Mouse (Mus musculus): ENCODE measurements around the gene Tnnt3. TPM values are rescaled to one million over a fixed set of nuclear protein-coding genes. Genes with fewer than 3 reads are reported as not detected.

Gene Tnnt3
- 12,415 and 13,066 TPM in 2 replicates for polyA plus RNA-seq (2015; fragmentation: Nextera tagmentation; extraction: Ambion mirVana)

GRCm38 (mm10) chr7:142498575-142498974 lies at the start of gene Tnnt3:
Gene Tnnt3, plus strand, starts transcription at chr7:142498836.

GRCm38 (mm10) chr7:142460636-142461077 lies 38.0 kb upstream of the Tnnt3 start, which contains the start of gene Lsp1:
Gene Lsp1, plus strand, starts transcription at chr7:142460809.

GRCm38 (mm10) chr7:142532671-142533058 lies 34.0 kb downstream of the Tnnt3 start, which contains the start of gene Mrpl23:
Gene Mrpl23, plus strand, starts transcription at chr7:142532686.

Other genes with a start within 250 kb of the Tnnt3 start
- gene Gm2431, start 240.5 kb upstream of the Tnnt3 start, polyA plus RNA-seq (2015; fragmentation: Nextera tagmentation; extraction: Ambion mirVana), result not detected in 2 replicates
- gene Gm4559, start 224.5 kb upstream of the Tnnt3 start, polyA plus RNA-seq (2015; fragmentation: Nextera tagmentation; extraction: Ambion mirVana), result not detected in 2 replicates
- gene Krtap5-1, start 201.7 kb upstream of the Tnnt3 start, polyA plus RNA-seq (2015; fragmentation: Nextera tagmentation; extraction: Ambion mirVana), result not detected in 2 replicates
- not detected in 2 replicates for gene Krtap5-4, start 195.3 kb upstream of the Tnnt3 start, polyA plus RNA-seq (2015; fragmentation: Nextera tagmentation; extraction: Ambion mirVana)
- gene Ifitm10, start 125.1 kb upstream of the Tnnt3 start, polyA plus RNA-seq (2015; fragmentation: Nextera tagmentation; extraction: Ambion mirVana), result 0.92 and 1.7 TPM in 2 replicates
- gene Gm49369, start 116.2 kb upstream of the Tnnt3 start, polyA plus RNA-seq (2015; fragmentation: Nextera tagmentation; extraction: Ambion mirVana), result 1.6 TPM in 1 of 2 replicates, not detected in the other
- gene Ctsd, start 110.8 kb upstream of the Tnnt3 start, polyA plus RNA-seq (2015; fragmentation: Nextera tagmentation; extraction: Ambion mirVana), result 340 and 391 TPM in 2 replicates
- 0.24 and 0.30 TPM in 2 replicates for gene Syt8, start 64.0 kb upstream of the Tnnt3 start, polyA plus RNA-seq (2015; fragmentation: Nextera tagmentation; extraction: Ambion mirVana)
- 11,644 and 12,538 TPM in 2 replicates for gene Tnni2, start 57.0 kb upstream of the Tnnt3 start, polyA plus RNA-seq (2015; fragmentation: Nextera tagmentation; extraction: Ambion mirVana)
- 46.9 and 49.3 TPM in 2 replicates for gene Lsp1, start 38.0 kb upstream of the Tnnt3 start, polyA plus RNA-seq (2015; fragmentation: Nextera tagmentation; extraction: Ambion mirVana)
- gene Mrpl23, start 33.9 kb downstream of the Tnnt3 start, polyA plus RNA-seq (2015; fragmentation: Nextera tagmentation; extraction: Ambion mirVana), result 23.6 and 30.0 TPM in 2 replicates
- gene Igf2, start 168.0 kb downstream of the Tnnt3 start, polyA plus RNA-seq (2015; fragmentation: Nextera tagmentation; extraction: Ambion mirVana), result 2,785 and 3,469 TPM in 2 replicates
- gene Gm49394, start 171.1 kb downstream of the Tnnt3 start, polyA plus RNA-seq (2015; fragmentation: Nextera tagmentation; extraction: Ambion mirVana), result 2.1 and 2.3 TPM in 2 replicates
- 0.46 and 0.61 TPM in 2 replicates for gene Ins2, start 244.5 kb downstream of the Tnnt3 start, polyA plus RNA-seq (2015; fragmentation: Nextera tagmentation; extraction: Ambion mirVana)